In genomic region chr9:54628752-54629151, GRCm38 (mm10) we compare ENCODE assay signal across 16 mouse cellular contexts. TPM values are rescaled to one million over a fixed set of nuclear protein-coding genes. Genes with fewer than 3 reads are reported as not detected.
DNase-seq lines count a peak whose midpoint lies in the region; TF ChIP-seq lines count a peak whose summit lies in the region.
"Had no signal": no experiment of that assay in that cellular context is flagged by ENCODE, and none has a peak within 500 bp of the region (broad histone marks: within the 10 kb centered on the region; RNA-seq: fewer than 3 reads in every experiment).

No protein-coding gene starts in this region.

- in situ Hi-C loops in ES-E14 (cut with MboI; ENCODE audit: low sequenced_read_pairs in 2 of 2, unreplicated experiment in 2 of 2) = no loop called here

- H3K9me3 ChIP-seq in ES-E14 (ENCODE audit: control insufficient read depth, insufficient read depth, low read depth, low read length) = no peaks in the 10 kb centered on the region
- H3K9me3 ChIP-seq: heart, embryonic 13.5 days; hindbrain, embryonic 10.5 days; intestine, embryonic 15.5 days had no signal

- peak; percentile 39 for TF ChIP-seq CTCF in left cerebral cortex, adult 2 months (IDR thresholded peaks at IDR 0.05)

- H3K4me1 ChIP-seq in ES-E14 (ENCODE audit: control insufficient read depth in 2 of 2, insufficient read depth in 2 of 2, low read length in 2 of 2, poor library complexity in 1 of 2) = no peaks in the 10 kb centered on the region
- H3K4me1 ChIP-seq: hindbrain, embryonic 10.5 days; intestine, embryonic 15.5 days had no signal

- H3K4me3 ChIP-seq in left cerebral cortex, adult 2 months = no peak overlapping the region
- no peak overlapping the region for H3K4me3 ChIP-seq in ES-E14 (ENCODE audit: insufficient read depth in 1 of 2, low read depth in 1 of 2, low read length in 2 of 2, poor library complexity in 1 of 2, severe bottlenecking in 1 of 2)
- H3K4me3 ChIP-seq: heart, embryonic 13.5 days; hindbrain, embryonic 10.5 days; intestine, embryonic 15.5 days had no signal

- intact Hi-C loops in left cerebral cortex, adult 2 months (cut with DNase I) = no loop called here

- DNase-seq in cerebellum, adult 9-11 months = peak; percentile 43
- no peak for DNase-seq in cerebellum, adult 8-10 months
- DNase-seq in left cerebral cortex, adult 2 months (ENCODE audit: extremely low spot score in 1 of 2, low spot score in 2 of 2) = no peak
- no peak for DNase-seq in left cerebral cortex, adult 11 months (ENCODE audit: low spot score)
- no peak for DNase-seq in ES-E14 (ENCODE audit: low read depth, low spot score)
- peak; percentile 30 to 50 for DNase-seq in cerebellum, postnatal 25 days
- no peak for DNase-seq in spleen, postnatal 14 days (ENCODE audit: low spot score in 2 of 2)
- DNase-seq in ovary, adult 18-20 months (ENCODE audit: low spot score) = no peak
- DNase-seq: B cell, adult 2 months; gastrocnemius, postnatal 25 days; kidney, postnatal 36 days had no signal

- H3K36me3 ChIP-seq in ES-E14 (ENCODE audit: control insufficient read depth, insufficient read depth, low read length, poor library complexity, severe bottlenecking) = no peaks in the 10 kb centered on the region
- H3K36me3 ChIP-seq: G1E; heart, embryonic 13.5 days; hindbrain, embryonic 10.5 days; intestine, embryonic 15.5 days had no signal

- H3K9ac ChIP-seq in ES-E14 (ENCODE audit: insufficient read depth, low read depth, low read length, poor library complexity, severe bottlenecking) = no peak overlapping the region
- H3K9ac ChIP-seq: heart, embryonic 13.5 days; intestine, embryonic 15.5 days; liver, embryonic 14.5 days had no signal

- no peak overlapping the region for H3K27ac ChIP-seq in left cerebral cortex, adult 2 months
- no peak overlapping the region for H3K27ac ChIP-seq in ES-E14 (ENCODE audit: insufficient read depth, low read depth, low read length, poor library complexity, severe bottlenecking)
- H3K27ac ChIP-seq: heart, embryonic 13.5 days; hindbrain, embryonic 10.5 days; intestine, embryonic 15.5 days; liver, embryonic 14.5 days had no signal

TF ChIP-seq in ES-E14, 5 proteins besides CTCF, POLR2A, EP300 and RAD21:
- TF ChIP-seq MAFK (IDR thresholded peaks at IDR 0.05; ENCODE audit: insufficient read depth, low read depth, low read length) (no peak), HCFC1 (IDR thresholded peaks at IDR 0.05; ENCODE audit: borderline replicate concordance, insufficient read depth, low read length) (no peak), ZNF384 (IDR thresholded peaks at IDR 0.05; ENCODE audit: low read depth, low read length) (peak; percentile 56; the same call in 1 of the 2 replicates)

RNA-seq across cellular contexts. Expression of gene Acsbg1, which starts 32.9 kb away (rescaled TPM):
- 100 to 1,000 TPM; 114 to 132 TPM for total RNA-seq in left cerebral cortex, adult 2 months (2021)
- 1.1 and 2.7 TPM in 2 replicates for total RNA-seq in ES-E14 (2012; rRNA removed)

RNA-seq across cellular contexts. Expression of gene Idh3a, which starts 42.6 kb away (rescaled TPM):
- total RNA-seq in left cerebral cortex, adult 2 months (2021) = 100 to 1,000 TPM; 179 to 187 TPM
- 58.2 and 79.2 TPM in 2 replicates for total RNA-seq in ES-E14 (2012; rRNA removed)

Comparison
In these comparisons a context has a peak if more than half of its experiments do, and no peak if none do; other contexts are left out.
1. DNase-seq: peak in cerebellum, adult 9-11 months (single experiment) and cerebellum, postnatal 25 days (2 of 2); none in cerebellum, adult 8-10 months (single experiment), left cerebral cortex, adult 2 months (0 of 2), left cerebral cortex, adult 11 months (single experiment), ES-E14 (single experiment), spleen, postnatal 14 days (0 of 2) and ovary, adult 18-20 months (single experiment).
2. RNA of gene Acsbg1, which starts 32.9 kb away (total RNA-seq): 114 to 132 TPM in left cerebral cortex, adult 2 months; 1.1 to 2.7 TPM in ES-E14; every median in the first group is over 10 times any median in the second.